In the genomic region with DNA sequence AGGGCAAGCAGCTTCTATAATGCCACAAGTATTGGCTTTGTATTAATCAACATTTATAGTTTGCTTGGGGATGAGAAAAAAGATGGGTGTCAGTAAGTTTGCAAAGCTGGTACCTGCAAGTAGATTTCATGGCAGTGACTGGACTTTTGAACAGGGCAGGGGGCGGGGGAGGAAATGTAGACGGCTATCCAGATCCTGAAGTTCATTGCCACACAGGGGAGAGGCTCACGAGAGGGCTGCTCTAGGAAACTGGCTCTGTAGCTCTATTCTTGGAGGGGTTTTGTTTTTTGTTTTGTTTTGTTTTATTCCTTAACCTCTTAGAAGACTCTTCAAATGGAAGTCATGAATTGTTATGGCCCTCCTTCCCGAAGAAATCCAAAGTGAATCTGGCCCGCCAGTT, we compare ENCODE assay signal across 19 mouse cellular contexts.
A peak's percentile ranks its signal among the peaks of the same experiment; 100 is the strongest.
DNase-seq lines count a peak whose midpoint lies in the region; ATAC-seq and TF ChIP-seq lines count a peak whose summit lies in the region.
"Had no signal": no experiment of that assay in that cellular context is flagged by ENCODE, and none has a peak within 500 bp of the region (broad histone marks: within the 10 kb centered on the region; RNA-seq: fewer than 3 reads in every experiment).

No protein-coding gene starts in this region.

- no peaks in the 10 kb centered on the region for H3K27me3 ChIP-seq in heart, embryonic 10.5 days (ENCODE audit: insufficient read depth, poor library complexity, severe bottlenecking)
- no peaks in the 10 kb centered on the region for H3K27me3 ChIP-seq in forebrain, embryonic 16.5 days (replicated peaks; ENCODE audit: control insufficient read depth, insufficient read depth, low read length)
- H3K27me3 ChIP-seq: CH12.LX had no signal

- H3K4me1 ChIP-seq in heart, embryonic 10.5 days = peaks cover 41% of the 10 kb centered on the region
- H3K4me1 ChIP-seq in forebrain, embryonic 16.5 days (replicated peaks; ENCODE audit: control insufficient read depth, insufficient read depth, low read length) = peaks cover 27% of the 10 kb centered on the region
- H3K4me1 ChIP-seq: midbrain, embryonic 10.5 days had no signal

- DNase-seq in heart, embryonic 10.5 days (ENCODE audit: low spot score) = no peak
- DNase-seq in heart, postnatal 4 days = no peak
- no peak for DNase-seq in layer of hippocampus, adult 2 months (ENCODE audit: low spot score in 2 of 2)
- no peak for DNase-seq in layer of hippocampus, adult 11-12 months (ENCODE audit: low spot score)
- no peak for DNase-seq in adrenal gland, postnatal 25 days
- DNase-seq: adrenal gland, postnatal 14 days; cerebellum, adult 11 months; heart, postnatal 36 days; kidney, adult 18-20 months; layer of hippocampus, postnatal 36 days; lung, embryonic 14.5 days; lung, postnatal 36 days had no signal

- no peak for ATAC-seq in forebrain, embryonic 16.5 days

- H3K9ac ChIP-seq in forebrain, embryonic 16.5 days (replicated peaks; ENCODE audit: low read depth, low read length) = no peak overlapping the region
- H3K9ac ChIP-seq: lung, embryonic 14.5 days had no signal

- WGBS in heart, embryonic 10.5 days = 71% methylated on average over 5 of the region's 5 CpGs
- 48% methylated on average over 5 of the region's 5 CpGs for WGBS in forebrain, embryonic 16.5 days
- 93% methylated on average over 5 of the region's 5 CpGs for WGBS in macrophage (ENCODE audit: missing documents)

- H3K79me2 ChIP-seq in macrophage (ENCODE audit: inconsistent target) = no peaks in the 10 kb centered on the region

- H3K27ac ChIP-seq in heart, embryonic 10.5 days = peak overlapping the region; percentile 52; the same call in 1 of the 2 replicates
- peak overlapping the region; percentile 56; the same call in 1 of the 2 replicates for H3K27ac ChIP-seq in layer of hippocampus, adult 2 months
- peak overlapping the region; percentile 85 for H3K27ac ChIP-seq in forebrain, embryonic 16.5 days (ENCODE audit: low read length)
- H3K27ac ChIP-seq in macrophage = peak overlapping the region; percentile 80; the same call in 1 of the 2 replicates
- H3K27ac ChIP-seq: kidney, postnatal 0 days; midbrain, embryonic 10.5 days had no signal

- no peak overlapping the region for H3K4me2 ChIP-seq in forebrain, embryonic 16.5 days (ENCODE audit: low read length)
- H3K4me2 ChIP-seq: heart, embryonic 11.5 days; liver, embryonic 11.5 days; lung, embryonic 14.5 days had no signal

- no peak for TF ChIP-seq CTCF in layer of hippocampus, adult 2 months (conservative IDR thresholded peaks at IDR 0.05)

- H3K36me3 ChIP-seq in heart, embryonic 10.5 days = no peaks in the 10 kb centered on the region
- no peaks in the 10 kb centered on the region for H3K36me3 ChIP-seq in forebrain, embryonic 16.5 days (ENCODE audit: control insufficient read depth, insufficient read depth)
- H3K36me3 ChIP-seq in macrophage (ENCODE audit: inconsistent target) = no peaks in the 10 kb centered on the region
- H3K36me3 ChIP-seq: midbrain, embryonic 10.5 days had no signal

- no peaks in the 10 kb centered on the region for H3K9me3 ChIP-seq in heart, embryonic 10.5 days
- H3K9me3 ChIP-seq in forebrain, embryonic 16.5 days (ENCODE audit: control insufficient read depth, low read length) = no peaks in the 10 kb centered on the region
- H3K9me3 ChIP-seq: midbrain, embryonic 10.5 days had no signal

- H3K4me3 ChIP-seq in heart, embryonic 10.5 days = no peak overlapping the region
- no peak overlapping the region for H3K4me3 ChIP-seq in layer of hippocampus, adult 2 months
- H3K4me3 ChIP-seq in forebrain, embryonic 16.5 days (replicated peaks; ENCODE audit: low read length) = no peak overlapping the region
- H3K4me3 ChIP-seq in macrophage (ENCODE audit: inconsistent target) = no peak overlapping the region
- H3K4me3 ChIP-seq: midbrain, embryonic 10.5 days had no signal
